In genomic region chr16:56486461-56486860, GRCm38 (mm10) we compare ENCODE assay signal across 9 mouse cellular contexts. TPM values are rescaled to one million over a fixed set of nuclear protein-coding genes. Genes with fewer than 3 reads are reported as not detected.
DNase-seq lines count a peak whose midpoint lies in the region; ATAC-seq and TF ChIP-seq lines count a peak whose summit lies in the region.
"Had no signal": no experiment of that assay in that cellular context is flagged by ENCODE, and none has a peak within 500 bp of the region (broad histone marks: within the 10 kb centered on the region; RNA-seq: fewer than 3 reads in every experiment).

No protein-coding gene starts in this region.

- TF ChIP-seq CTCF in midbrain, postnatal 0 days (IDR thresholded peaks at IDR 0.05): no peak

- H3K4me2 ChIP-seq in midbrain, postnatal 0 days (ENCODE audit: low read depth, low read length, poor library complexity, severe bottlenecking): no peak overlapping the region
- H3K4me2 ChIP-seq in midbrain, embryonic 14.5 days (ENCODE audit: low read length): no peak overlapping the region
- H3K4me2 ChIP-seq in intestine, embryonic 16.5 days (ENCODE audit: low read depth, low read length): no peak overlapping the region
- H3K4me2 ChIP-seq in stomach, embryonic 16.5 days (ENCODE audit: low read depth, low read length): no peak overlapping the region
- H3K4me2 ChIP-seq in midbrain, embryonic 11.5 days: no peak overlapping the region
- H3K4me2 ChIP-seq: midbrain, embryonic 13.5 days had no signal

- H3K4me1 ChIP-seq in midbrain, postnatal 0 days (ENCODE audit: insufficient read depth, low read length): no peaks in the 10 kb centered on the region
- H3K4me1 ChIP-seq in midbrain, embryonic 14.5 days (ENCODE audit: control insufficient read depth, insufficient read depth, low read length): no peaks in the 10 kb centered on the region
- no peaks in the 10 kb centered on the region for H3K4me1 ChIP-seq in intestine, embryonic 16.5 days (ENCODE audit: control insufficient read depth, insufficient read depth, low read length)
- H3K4me1 ChIP-seq in stomach, embryonic 16.5 days (ENCODE audit: control insufficient read depth, insufficient read depth, low read length): peaks cover 6% of the 10 kb centered on the region; the same call in 1 of the 2 replicates
- no peaks in the 10 kb centered on the region for H3K4me1 ChIP-seq in midbrain, embryonic 11.5 days (ENCODE audit: control insufficient read depth, insufficient read depth, low read length)
- H3K4me1 ChIP-seq: midbrain, embryonic 13.5 days had no signal

- H3K27me3 ChIP-seq in midbrain, postnatal 0 days (ENCODE audit: insufficient read depth, low read length): no peaks in the 10 kb centered on the region
- H3K27me3 ChIP-seq in midbrain, embryonic 14.5 days (ENCODE audit: control insufficient read depth, insufficient read depth, low read length): no peaks in the 10 kb centered on the region
- no peaks in the 10 kb centered on the region for H3K27me3 ChIP-seq in intestine, embryonic 16.5 days (replicated peaks; ENCODE audit: control insufficient read depth, insufficient read depth, low read length)
- H3K27me3 ChIP-seq in stomach, embryonic 16.5 days (ENCODE audit: control insufficient read depth, insufficient read depth, low read length): no peaks in the 10 kb centered on the region
- no peaks in the 10 kb centered on the region for H3K27me3 ChIP-seq in midbrain, embryonic 11.5 days (ENCODE audit: control insufficient read depth, insufficient read depth, low read length)
- H3K27me3 ChIP-seq: midbrain, embryonic 13.5 days had no signal

- no peaks in the 10 kb centered on the region for H3K36me3 ChIP-seq in midbrain, postnatal 0 days (ENCODE audit: insufficient read depth, low read length)
- H3K36me3 ChIP-seq in midbrain, embryonic 14.5 days (ENCODE audit: control insufficient read depth, insufficient read depth, low read length): no peaks in the 10 kb centered on the region
- H3K36me3 ChIP-seq in intestine, embryonic 16.5 days (ENCODE audit: control insufficient read depth, insufficient read depth, low read length): no peaks in the 10 kb centered on the region
- H3K36me3 ChIP-seq in stomach, embryonic 16.5 days (ENCODE audit: control insufficient read depth, insufficient read depth, low read length): no peaks in the 10 kb centered on the region
- no peaks in the 10 kb centered on the region for H3K36me3 ChIP-seq in midbrain, embryonic 11.5 days (ENCODE audit: control insufficient read depth, insufficient read depth, low read length)
- H3K36me3 ChIP-seq: midbrain, embryonic 13.5 days had no signal

- H3K9ac ChIP-seq in midbrain, postnatal 0 days (replicated peaks; ENCODE audit: low read length, poor library complexity, severe bottlenecking): no peak overlapping the region
- H3K9ac ChIP-seq in midbrain, embryonic 14.5 days (replicated peaks; ENCODE audit: low read length): no peak overlapping the region
- H3K9ac ChIP-seq in intestine, embryonic 16.5 days (ENCODE audit: low read depth, low read length): no peak overlapping the region
- no peak overlapping the region for H3K9ac ChIP-seq in stomach, embryonic 16.5 days (ENCODE audit: low read length)
- H3K9ac ChIP-seq in midbrain, embryonic 11.5 days (ENCODE audit: low read length): no peak overlapping the region
- H3K9ac ChIP-seq: midbrain, embryonic 13.5 days had no signal

- no peak overlapping the region for H3K4me3 ChIP-seq in midbrain, postnatal 0 days (ENCODE audit: low read depth, low read length)
- no peak overlapping the region for H3K4me3 ChIP-seq in midbrain, embryonic 14.5 days (replicated peaks; ENCODE audit: low read depth, low read length)
- H3K4me3 ChIP-seq in intestine, embryonic 16.5 days (ENCODE audit: low read length): no peak overlapping the region
- H3K4me3 ChIP-seq in stomach, embryonic 16.5 days (replicated peaks; ENCODE audit: low read length): no peak overlapping the region
- no peak overlapping the region for H3K4me3 ChIP-seq in midbrain, embryonic 11.5 days (ENCODE audit: low read depth, low read length)
- H3K4me3 ChIP-seq: midbrain, embryonic 13.5 days had no signal

- peak; percentile 40 for DNase-seq in adrenal gland, postnatal 14 days
- DNase-seq in adrenal gland, adult 18-20 months (ENCODE audit: low spot score in 2 of 2): no peak
- peak; percentile 37 for DNase-seq in midbrain, postnatal 0 days (ENCODE audit: low spot score)
- no peak for DNase-seq in midbrain, embryonic 14.5 days
- DNase-seq in midbrain, embryonic 11.5 days (ENCODE audit: low spot score, missing footprints): no peak

- no peaks in the 10 kb centered on the region for H3K9me3 ChIP-seq in midbrain, postnatal 0 days (ENCODE audit: low read length)
- H3K9me3 ChIP-seq in midbrain, embryonic 14.5 days (ENCODE audit: control insufficient read depth, low read length): no peaks in the 10 kb centered on the region
- no peaks in the 10 kb centered on the region for H3K9me3 ChIP-seq in intestine, embryonic 16.5 days (ENCODE audit: control insufficient read depth, low read length)
- no peaks in the 10 kb centered on the region for H3K9me3 ChIP-seq in stomach, embryonic 16.5 days (replicated peaks; ENCODE audit: control insufficient read depth, low read length)
- no peaks in the 10 kb centered on the region for H3K9me3 ChIP-seq in midbrain, embryonic 11.5 days (ENCODE audit: control insufficient read depth, low read length)
- H3K9me3 ChIP-seq: midbrain, embryonic 13.5 days had no signal

- H3K27ac ChIP-seq in midbrain, postnatal 0 days (ENCODE audit: low read depth, low read length): no peak overlapping the region
- no peak overlapping the region for H3K27ac ChIP-seq in midbrain, embryonic 14.5 days (replicated peaks; ENCODE audit: low read depth, low read length)
- no peak overlapping the region; the same call in 1 of the 2 replicates for H3K27ac ChIP-seq in intestine, embryonic 16.5 days (ENCODE audit: low read length)
- H3K27ac ChIP-seq in stomach, embryonic 16.5 days (ENCODE audit: low read length): peak overlapping the region; percentile 44; the same call in 1 of the 2 replicates
- no peak overlapping the region for H3K27ac ChIP-seq in midbrain, embryonic 11.5 days (ENCODE audit: low read depth, low read length)
- H3K27ac ChIP-seq: midbrain, embryonic 13.5 days had no signal

- no peak for ATAC-seq in midbrain, postnatal 0 days (ENCODE audit: low FRiP score)
- no peak for ATAC-seq in midbrain, embryonic 14.5 days (ENCODE audit: low FRiP score, low TSS enrichment)
- ATAC-seq in intestine, embryonic 16.5 days: peak; percentile 59
- ATAC-seq in stomach, embryonic 16.5 days (ENCODE audit: insufficient read depth, low FRiP score): peak; percentile 83
- no peak for ATAC-seq in midbrain, embryonic 11.5 days (ENCODE audit: low FRiP score)
- no peak for ATAC-seq in erythroblast, adult 5-6 weeks (replicated peaks; ENCODE audit: low FRiP score, poor library complexity, severe bottlenecking)
- ATAC-seq: midbrain, embryonic 13.5 days had no signal

- WGBS in midbrain, postnatal 0 days: 13% methylated on average over 4 of the region's 4 CpGs
- WGBS in midbrain, embryonic 14.5 days: 23% methylated on average over 4 of the region's 4 CpGs
- 30% methylated on average over 4 of the region's 4 CpGs for WGBS in intestine, embryonic 16.5 days
- 32% methylated on average over 4 of the region's 4 CpGs for WGBS in stomach, embryonic 16.5 days
- 35% methylated on average over 4 of the region's 4 CpGs for WGBS in midbrain, embryonic 11.5 days

RNA-seq across cellular contexts. Expression of gene Abi3bp, which starts 8.8 kb away (rescaled TPM):
- total RNA-seq in adrenal gland, postnatal 14 days (2021): 9.1 and 10.8 TPM in 2 replicates
- total RNA-seq in adrenal gland, adult 18-20 months (2021): 1 to 10 TPM; 5.6 to 9.2 TPM
- 0.24 and 0.33 TPM in 2 replicates for total RNA-seq in midbrain, postnatal 0 days (2014; rRNA removed)
- polyA plus RNA-seq in midbrain, postnatal 0 days (2015; fragmentation: Nextera tagmentation; extraction: Ambion mirVana): 0.60 TPM in 2 replicates
- polyA plus RNA-seq in midbrain, embryonic 14.5 days (2014; fragmentation: Nextera tagmentation; extraction: Ambion mirVana): 0.42 and 0.43 TPM in 2 replicates
- polyA plus RNA-seq in intestine, embryonic 16.5 days (2015; fragmentation: Nextera tagmentation; extraction: Ambion mirVana): 10.0 and 10.2 TPM in 2 replicates
- polyA plus RNA-seq in stomach, embryonic 16.5 days (2015; fragmentation: Nextera tagmentation; extraction: Ambion mirVana): 35.5 and 37.7 TPM in 2 replicates
- polyA plus RNA-seq in midbrain, embryonic 11.5 days (2014; fragmentation: Nextera tagmentation; extraction: Ambion mirVana): 0.41 and 0.45 TPM in 2 replicates
- total RNA-seq in erythroblast, adult 5-6 weeks (2015; ENCODE audit: low replicate concordance): not detected in 2 replicates
- 0.51 TPM in 1 of 2 replicates, not detected in the other for total RNA-seq in erythroblast, adult 5-6 weeks (2017; ENCODE audit: low replicate concordance)

Comparison
In these comparisons a context has a peak if more than half of its experiments do, and no peak if none do; other contexts are left out.
1. DNase-seq: peak in adrenal gland, postnatal 14 days (single experiment) and midbrain, postnatal 0 days (single experiment); none in adrenal gland, adult 18-20 months (0 of 2), midbrain, embryonic 14.5 days (single experiment) and midbrain, embryonic 11.5 days (single experiment).
2. ATAC-seq: peak in intestine, embryonic 16.5 days (single experiment) and stomach, embryonic 16.5 days (single experiment); none in midbrain, postnatal 0 days (single experiment), midbrain, embryonic 14.5 days (single experiment), midbrain, embryonic 11.5 days (single experiment) and erythroblast, adult 5-6 weeks (single experiment).